ENCODE assay signal across 14 mouse cellular contexts in genomic region chr11:103372561-103372960, GRCm38 (mm10). TPM values are rescaled to one million over a fixed set of nuclear protein-coding genes. Genes with fewer than 3 reads are reported as not detected.
DNase-seq lines count a peak whose midpoint lies in the region; ATAC-seq and TF ChIP-seq lines count a peak whose summit lies in the region.
"Had no signal": no experiment of that assay in that cellular context is flagged by ENCODE, and none has a peak within 500 bp of the region (broad histone marks: within the 10 kb centered on the region; RNA-seq: fewer than 3 reads in every experiment).

No protein-coding gene starts in this region.

- TF ChIP-seq EP300 in lung, postnatal 0 days (IDR thresholded peaks at IDR 0.05): no peak

- H3K27me3 ChIP-seq in hindbrain, embryonic 14.5 days (ENCODE audit: control insufficient read depth, insufficient read depth, low read length): no peaks in the 10 kb centered on the region
- no peaks in the 10 kb centered on the region for H3K27me3 ChIP-seq in hindbrain, postnatal 0 days (ENCODE audit: insufficient read depth, low read length)
- H3K27me3 ChIP-seq in lung, postnatal 0 days (replicated peaks; ENCODE audit: insufficient read depth, low read length): no peaks in the 10 kb centered on the region
- H3K27me3 ChIP-seq: embryonic facial prominence, embryonic 12.5 days; forebrain, embryonic 13.5 days; limb, embryonic 15.5 days; midbrain, embryonic 12.5 days had no signal

- H3K4me3 ChIP-seq in hindbrain, embryonic 14.5 days (replicated peaks; ENCODE audit: low read length): no peak overlapping the region
- H3K4me3 ChIP-seq in hindbrain, postnatal 0 days (ENCODE audit: low read length): no peak overlapping the region
- H3K4me3 ChIP-seq in lung, postnatal 0 days (ENCODE audit: low read depth, low read length): no peak overlapping the region
- H3K4me3 ChIP-seq: embryonic facial prominence, embryonic 12.5 days; forebrain, embryonic 13.5 days; left cerebral cortex, adult 2 months; limb, embryonic 15.5 days; midbrain, embryonic 12.5 days had no signal

- ATAC-seq in hindbrain, embryonic 14.5 days (ENCODE audit: low FRiP score): no peak
- no peak for ATAC-seq in hindbrain, postnatal 0 days
- no peak for ATAC-seq in lung, postnatal 0 days
- peak; percentile 21 for ATAC-seq in activated CD4-positive, CD25-positive, alpha-beta regulatory T cell, adult 4 months
- ATAC-seq: forebrain, embryonic 13.5 days; inflammation-experienced regulatory T-cells, adult 6 months had no signal

- no peak overlapping the region for H3K9ac ChIP-seq in hindbrain, embryonic 14.5 days
- no peak overlapping the region for H3K9ac ChIP-seq in hindbrain, postnatal 0 days (replicated peaks; ENCODE audit: low read length)
- no peak overlapping the region for H3K9ac ChIP-seq in lung, postnatal 0 days (replicated peaks; ENCODE audit: low read depth)
- H3K9ac ChIP-seq: embryonic facial prominence, embryonic 12.5 days; forebrain, embryonic 13.5 days; limb, embryonic 15.5 days; midbrain, embryonic 12.5 days had no signal

- TF ChIP-seq CTCF in hindbrain, postnatal 0 days (IDR thresholded peaks at IDR 0.05; ENCODE audit: low read depth): no peak
- no peak for TF ChIP-seq CTCF in lung, postnatal 0 days (IDR thresholded peaks at IDR 0.05)

- DNase-seq in hindbrain, embryonic 14.5 days (ENCODE audit: low spot score): no peak
- no peak for DNase-seq in hindbrain, postnatal 0 days (ENCODE audit: low spot score)
- DNase-seq in lung, postnatal 0 days (ENCODE audit: low spot score): no peak
- no peak for DNase-seq in lung, postnatal 4 days
- peak; percentile 42 to 50 for DNase-seq in natural killer cell, adult 2 months (ENCODE audit: low spot score in 2 of 2)
- DNase-seq in urinary bladder, postnatal 10 days (ENCODE audit: low spot score): no peak
- no peak for DNase-seq in c-Kit-positive CD71-positive TER-119-positive erythroid progenitor cells, embryonic 14.5 days (ENCODE audit: low spot score)

- H3K9me3 ChIP-seq in hindbrain, embryonic 14.5 days (ENCODE audit: control insufficient read depth, low read length): no peaks in the 10 kb centered on the region
- no peaks in the 10 kb centered on the region for H3K9me3 ChIP-seq in hindbrain, postnatal 0 days (ENCODE audit: low read length)
- H3K9me3 ChIP-seq in lung, postnatal 0 days (ENCODE audit: low read length): no peaks in the 10 kb centered on the region
- H3K9me3 ChIP-seq: embryonic facial prominence, embryonic 12.5 days; forebrain, embryonic 13.5 days; limb, embryonic 15.5 days; midbrain, embryonic 12.5 days had no signal

- WGBS in hindbrain, embryonic 14.5 days: 90% methylated on average over 4 of the region's 4 CpGs
- WGBS in hindbrain, postnatal 0 days: 77% methylated on average over 4 of the region's 4 CpGs
- WGBS in lung, postnatal 0 days: 72% methylated on average over 4 of the region's 4 CpGs

- 0 out of 2 replicates have a peak overlapping the region, but pooled peaks have one; percentile 10 for H3K27ac ChIP-seq in hindbrain, embryonic 14.5 days
- no peak overlapping the region for H3K27ac ChIP-seq in hindbrain, postnatal 0 days
- H3K27ac ChIP-seq in lung, postnatal 0 days (ENCODE audit: low read length): peak overlapping the region; percentile 76
- H3K27ac ChIP-seq: forebrain, embryonic 13.5 days; left cerebral cortex, adult 2 months had no signal

- H3K36me3 ChIP-seq in hindbrain, embryonic 14.5 days (replicated peaks; ENCODE audit: control insufficient read depth, insufficient read depth): peaks cover 72% of the 10 kb centered on the region
- H3K36me3 ChIP-seq in hindbrain, postnatal 0 days (ENCODE audit: insufficient read depth, low read length): peaks cover 19% of the 10 kb centered on the region; the same call in 1 of the 2 replicates
- H3K36me3 ChIP-seq in lung, postnatal 0 days (ENCODE audit: insufficient read depth, low read length): peaks cover 12% of the 10 kb centered on the region; the same call in 1 of the 2 replicates

- no peak overlapping the region for H3K4me2 ChIP-seq in hindbrain, embryonic 14.5 days (replicated peaks)
- H3K4me2 ChIP-seq in hindbrain, postnatal 0 days (ENCODE audit: low read depth, low read length): no peak overlapping the region
- no peak overlapping the region for H3K4me2 ChIP-seq in lung, postnatal 0 days (replicated peaks; ENCODE audit: low read depth, low read length)
- H3K4me2 ChIP-seq: embryonic facial prominence, embryonic 12.5 days; forebrain, embryonic 13.5 days; limb, embryonic 15.5 days; midbrain, embryonic 12.5 days had no signal

- no peaks in the 10 kb centered on the region; the same call in 1 of the 2 replicates for H3K4me1 ChIP-seq in hindbrain, embryonic 14.5 days (replicated peaks; ENCODE audit: control insufficient read depth, insufficient read depth, low read length)
- H3K4me1 ChIP-seq in hindbrain, postnatal 0 days (ENCODE audit: insufficient read depth, low read length): peaks cover 3% of the 10 kb centered on the region; the same call in 1 of the 2 replicates
- peaks cover 3% of the 10 kb centered on the region; the same call in 1 of the 2 replicates for H3K4me1 ChIP-seq in lung, postnatal 0 days (ENCODE audit: insufficient read depth, low read depth, low read length)
- H3K4me1 ChIP-seq: embryonic facial prominence, embryonic 12.5 days; limb, embryonic 15.5 days; midbrain, embryonic 12.5 days had no signal

RNA-seq across cellular contexts. Expression of gene Arhgap27, which starts 9.1 kb away (rescaled TPM):
- 3.9 and 5.4 TPM in 2 replicates for polyA plus RNA-seq in hindbrain, embryonic 14.5 days (2014; fragmentation: Nextera tagmentation; extraction: Ambion mirVana)
- total RNA-seq in hindbrain, postnatal 0 days (2014; rRNA removed): 7.7 and 12.2 TPM in 2 replicates
- 5.5 and 5.9 TPM in 2 replicates for polyA plus RNA-seq in hindbrain, postnatal 0 days (2015; fragmentation: Nextera tagmentation; extraction: Ambion mirVana)
- polyA plus RNA-seq in lung, postnatal 0 days (2015; fragmentation: Nextera tagmentation; extraction: Ambion mirVana): 18.5 and 20.0 TPM in 2 replicates
- 10 to 100 TPM; 25.5 to 33.2 TPM for polyA plus RNA-seq in activated CD4-positive, CD25-positive, alpha-beta regulatory T cell, adult 4 months (2017; shearing (Covaris generic))

RNA-seq across cellular contexts. Expression of gene Plekhm1, which starts 39.9 kb away (rescaled TPM):
- 9.2 and 10.3 TPM in 2 replicates for polyA plus RNA-seq in hindbrain, embryonic 14.5 days (2014; fragmentation: Nextera tagmentation; extraction: Ambion mirVana)
- 8.2 and 9.4 TPM in 2 replicates for total RNA-seq in hindbrain, postnatal 0 days (2014; rRNA removed)
- polyA plus RNA-seq in hindbrain, postnatal 0 days (2015; fragmentation: Nextera tagmentation; extraction: Ambion mirVana): 4.9 and 6.3 TPM in 2 replicates
- 8.1 and 9.4 TPM in 2 replicates for polyA plus RNA-seq in lung, postnatal 0 days (2015; fragmentation: Nextera tagmentation; extraction: Ambion mirVana)
- polyA plus RNA-seq in activated CD4-positive, CD25-positive, alpha-beta regulatory T cell, adult 4 months (2017; shearing (Covaris generic)): 1 to 10 TPM; 7.0 to 9.3 TPM

Comparison
In these comparisons a context has a peak if more than half of its experiments do, and no peak if none do; other contexts are left out.
1. DNase-seq: peak in natural killer cell, adult 2 months (2 of 2); none in hindbrain, embryonic 14.5 days (single experiment), hindbrain, postnatal 0 days (single experiment), lung, postnatal 0 days (single experiment), lung, postnatal 4 days (0 of 2), urinary bladder, postnatal 10 days (single experiment) and c-Kit-positive CD71-positive TER-119-positive erythroid progenitor cells, embryonic 14.5 days (single experiment).